Mouse (Mus musculus) forebrain, embryonic 15.5 days (tissue): Measurements from ENCODE around the gene Pipox. TPM values are rescaled to one million over a fixed set of nuclear protein-coding genes. Genes with fewer than 3 reads are reported as not detected.

Experiments used
- ATAC-seq: fragments of 200-750 bp; cut with Nextera tagmentation; replicated peaks from 2 replicates; pipeline ENCODE4 v1.8.0; 2017; ENCODE audit warnings: mild to moderate bottlenecking, moderate TSS enrichment, moderate library complexity
- H3K27ac ChIP-seq: fragments of 300-500 bp; sonication (generic); replicated peaks from 2 replicates; pipeline ENCODE4 v1.5.1; 2015; ENCODE audit warnings: mild to moderate bottlenecking, inconsistent platforms
- H3K27me3 ChIP-seq: fragments of 300-500 bp; sonication (generic); 2 replicates; pipeline ENCODE4 v1.6.1; 2015; ENCODE audit warnings: inconsistent platforms
- H3K36me3 ChIP-seq: fragments of 300-500 bp; sonication (generic); 2 replicates; pipeline ENCODE4 v1.6.1; 2015; ENCODE audit warnings: mild to moderate bottlenecking, inconsistent platforms
- H3K4me1 ChIP-seq: fragments of 300-500 bp; sonication (generic); 2 replicates; pipeline ENCODE4 v1.6.1; 2015; ENCODE audit warnings: inconsistent platforms
- H3K4me2 ChIP-seq: fragments of 300-500 bp; sonication (generic); replicated peaks from 2 replicates; pipeline ENCODE4 v1.6.1; 2015; ENCODE audit warnings: mild to moderate bottlenecking, inconsistent platforms
- H3K4me3 ChIP-seq: fragments of 300-500 bp; sonication (generic); 2 replicates; pipeline ENCODE4 v1.5.1; 2015; ENCODE audit warnings: mild to moderate bottlenecking, inconsistent platforms
- H3K9ac ChIP-seq: fragments of 300-500 bp; sonication (generic); replicated peaks from 2 replicates; pipeline ENCODE4 v1.6.1; 2015; ENCODE audit warnings: mild to moderate bottlenecking, inconsistent platforms
- H3K9me3 ChIP-seq: fragments of 300-500 bp; sonication (generic); 2 replicates; pipeline ENCODE4 v1.6.1; 2016; ENCODE audit warnings: inconsistent platforms
- WGBS: fragments of 180-500 bp; shearing (Covaris S2); methylation state at CpG from one replicate; pipeline ENCODE4 v1.1.7; 2015; ENCODE audit warnings: mixed read lengths; 5-methylcytosine and 5-hydroxymethylcytosine counted together
- polyA plus RNA-seq: library from polyadenylated mRNA; unstranded; fragments of >200 nt; fragmentation: Nextera tagmentation; extraction: Ambion mirVana; gene quantifications from 2 replicates; pipeline ENCODE4 v1.2.1, GENCODE M21; 2015

Pipox gene
- polyA plus RNA-seq, 1 experiment from 2014 or later: 10.2 TPM

DNA sequence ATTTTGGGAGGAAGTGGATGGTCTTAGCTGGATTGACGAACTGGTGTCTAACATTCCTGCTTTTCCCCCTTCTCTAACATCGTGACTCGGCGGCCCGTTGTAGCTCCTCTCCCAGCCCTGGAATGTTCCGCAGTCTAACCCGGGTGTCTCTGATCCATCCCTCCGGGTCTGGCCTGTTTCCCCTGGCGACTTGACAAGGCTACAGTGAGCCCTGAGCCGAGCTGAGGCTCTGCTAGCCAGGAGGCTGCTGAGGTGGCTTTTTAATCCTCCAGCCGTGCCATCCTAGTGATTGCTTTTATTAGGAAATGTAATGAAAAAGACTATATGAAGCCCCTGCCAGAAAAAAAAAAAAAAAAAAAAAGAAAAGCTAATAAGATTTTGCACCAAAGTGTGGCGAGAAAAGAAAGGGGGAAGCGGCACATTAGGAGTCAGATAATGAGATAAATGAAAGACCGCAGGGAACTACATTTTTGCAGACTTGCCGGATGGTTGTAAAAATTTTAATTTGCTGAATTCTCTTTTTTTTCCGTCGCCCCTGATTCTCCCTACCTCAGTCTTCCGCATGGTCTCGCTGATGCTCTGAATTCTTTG is 12.3 kb upstream of the Pipox start:
- peaks cover 61% of the 10 kb centered on the region for H3K4me1 ChIP-seq
- ATAC-seq: no peak
- WGBS: 16% methylated on average over 19 of the region's 19 CpGs
- H3K9ac ChIP-seq: peak overlapping the region; percentile 8; the same call in 1 of the 2 replicates
- H3K4me2 ChIP-seq: peak overlapping the region; percentile 24
- H3K4me3 ChIP-seq: 0 out of 2 replicates have a peak overlapping the region, but pooled peaks have one; percentile 0
- H3K27me3 ChIP-seq: no peaks in the 10 kb centered on the region
- H3K27ac ChIP-seq: peak overlapping the region; percentile 89
- H3K9me3 ChIP-seq: no peaks in the 10 kb centered on the region
- H3K36me3 ChIP-seq: no peaks in the 10 kb centered on the region

DNA sequence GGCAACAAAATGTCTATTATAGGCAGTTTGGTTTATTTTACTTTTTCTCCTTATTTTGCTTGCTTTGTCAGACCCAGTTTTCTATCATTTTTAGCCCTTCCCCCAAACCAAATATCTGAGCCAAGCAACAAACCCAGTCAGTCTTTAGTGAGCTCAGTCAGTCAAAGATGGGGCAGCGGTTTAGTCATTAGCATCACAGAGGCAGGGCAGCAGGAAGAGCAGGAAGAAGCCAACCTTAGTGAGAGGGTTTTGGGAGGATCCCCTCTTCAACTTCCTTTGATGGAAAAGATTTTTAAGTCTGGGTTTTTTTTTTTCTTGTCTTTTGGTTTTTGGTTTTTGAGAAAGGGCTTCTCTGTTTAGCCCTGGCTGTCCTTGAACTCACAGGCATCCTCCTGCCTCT is 10.8 kb upstream of the Pipox start:
- Histone ChIP-seq H3K4me2 (no peak overlapping the region), H3K27ac (0 out of 2 replicates have a peak overlapping the region, but pooled peaks have one; percentile 64), H3K9ac (no peak overlapping the region), H3K27me3 (no peaks in the 10 kb centered on the region), H3K4me3 (no peak overlapping the region), H3K9me3 (no peaks in the 10 kb centered on the region), H3K36me3 (no peaks in the 10 kb centered on the region), H3K4me1 (peaks cover 61% of the 10 kb centered on the region)
- WGBS: 32% methylated on average over 1 of the region's 1 CpGs
- ATAC-seq: no peak

DNA sequence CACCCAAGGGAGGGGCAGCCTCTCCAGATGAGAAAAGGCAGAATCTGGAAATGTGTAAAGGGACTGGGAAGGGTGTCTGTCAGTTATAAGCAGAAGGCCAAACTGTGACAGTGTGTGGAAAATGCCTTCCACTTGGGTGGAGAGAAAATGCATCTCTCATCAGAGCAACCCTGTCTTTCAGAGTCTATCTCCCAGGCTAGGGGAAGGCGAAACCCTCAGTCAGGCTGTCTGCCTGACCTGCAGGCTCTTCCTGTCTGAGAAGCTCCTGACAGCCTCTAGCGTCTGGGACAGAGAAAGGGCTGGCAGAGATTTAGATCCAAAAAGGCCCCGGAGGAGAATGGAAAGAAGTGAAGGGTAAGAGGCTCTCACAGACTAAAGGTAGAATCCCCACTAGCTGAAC is 9.9 kb upstream of the Pipox start:
- no peak overlapping the region for H3K4me2 ChIP-seq
- H3K27ac ChIP-seq: peak overlapping the region; percentile 64
- no peak for ATAC-seq
- H3K27me3 ChIP-seq: no peaks in the 10 kb centered on the region
- H3K9me3 ChIP-seq: no peaks in the 10 kb centered on the region
- WGBS: 31% methylated on average over 3 of the region's 3 CpGs
- peaks cover 56% of the 10 kb centered on the region for H3K4me1 ChIP-seq
- H3K4me3 ChIP-seq: no peak overlapping the region
- H3K36me3 ChIP-seq: no peaks in the 10 kb centered on the region
- H3K9ac ChIP-seq: no peak overlapping the region

DNA sequence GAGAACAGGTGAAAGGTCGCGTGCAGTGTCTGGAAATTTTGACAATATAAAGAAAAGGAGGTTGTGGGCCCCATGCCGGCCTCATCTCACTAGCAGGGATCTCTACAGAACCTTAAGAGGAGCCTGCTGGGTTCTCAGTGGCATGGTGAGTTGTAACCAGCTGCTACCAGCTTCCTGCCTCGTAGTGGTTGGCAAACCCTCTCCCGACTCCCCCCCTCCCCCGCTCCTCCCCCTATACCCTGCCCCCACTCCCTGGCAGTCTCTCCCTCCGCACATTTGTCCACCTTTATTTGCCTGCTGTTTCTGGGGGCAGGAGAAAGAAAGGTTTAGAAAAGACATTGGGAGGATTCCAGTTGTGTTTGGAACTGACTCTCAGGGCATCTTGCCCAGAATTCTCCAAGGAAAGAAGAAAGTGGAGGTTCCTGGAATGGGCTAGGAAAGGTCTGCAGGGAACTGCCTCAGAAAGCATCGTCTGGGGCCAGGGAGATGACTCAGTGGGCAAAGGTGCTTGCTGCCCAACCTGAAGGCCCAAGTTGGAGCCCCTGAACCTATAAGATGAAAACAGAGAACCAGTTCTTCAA is 8.0 kb upstream of the Pipox start:
- no peaks in the 10 kb centered on the region for H3K27me3 ChIP-seq
- 23% methylated on average over 8 of the region's 8 CpGs for WGBS
- H3K36me3 ChIP-seq: no peaks in the 10 kb centered on the region
- H3K9me3 ChIP-seq: no peaks in the 10 kb centered on the region
- H3K4me3 ChIP-seq: no peak overlapping the region
- peaks cover 66% of the 10 kb centered on the region for H3K4me1 ChIP-seq
- no peak overlapping the region for H3K9ac ChIP-seq
- H3K27ac ChIP-seq: peak overlapping the region; percentile 74
- no peak overlapping the region for H3K4me2 ChIP-seq
- 0 out of 2 replicates have a peak, but pooled peaks have one; percentile 23 for ATAC-seq

DNA sequence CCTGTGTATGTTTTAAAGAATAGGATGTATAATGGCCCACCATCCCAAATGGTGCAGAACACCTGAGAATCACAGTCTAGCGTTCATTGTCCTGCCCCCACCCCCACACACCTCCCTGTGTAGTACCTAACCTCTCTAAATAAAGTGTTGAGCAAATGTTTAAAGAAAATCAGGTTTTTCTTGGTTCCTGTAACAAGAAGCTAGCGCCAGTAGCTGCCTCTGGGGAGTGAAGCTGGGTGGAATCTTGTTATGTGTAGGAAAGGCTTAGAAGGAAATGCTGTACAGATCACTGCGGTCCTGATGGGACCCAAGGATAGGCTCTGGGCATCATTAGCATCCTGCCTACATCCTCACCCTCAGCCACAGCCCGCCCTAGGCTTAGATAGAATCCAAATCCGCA is 7.5 kb upstream of the Pipox start:
- Histone ChIP-seq H3K4me3 (no peak overlapping the region), H3K9ac (no peak overlapping the region), H3K27me3 (no peaks in the 10 kb centered on the region), H3K4me2 (no peak overlapping the region), H3K4me1 (peaks cover 66% of the 10 kb centered on the region), H3K36me3 (no peaks in the 10 kb centered on the region), H3K27ac (peak overlapping the region; percentile 74), H3K9me3 (no peaks in the 10 kb centered on the region)
- ATAC-seq: no peak
- 70% methylated on average over 5 of the region's 5 CpGs for WGBS

DNA sequence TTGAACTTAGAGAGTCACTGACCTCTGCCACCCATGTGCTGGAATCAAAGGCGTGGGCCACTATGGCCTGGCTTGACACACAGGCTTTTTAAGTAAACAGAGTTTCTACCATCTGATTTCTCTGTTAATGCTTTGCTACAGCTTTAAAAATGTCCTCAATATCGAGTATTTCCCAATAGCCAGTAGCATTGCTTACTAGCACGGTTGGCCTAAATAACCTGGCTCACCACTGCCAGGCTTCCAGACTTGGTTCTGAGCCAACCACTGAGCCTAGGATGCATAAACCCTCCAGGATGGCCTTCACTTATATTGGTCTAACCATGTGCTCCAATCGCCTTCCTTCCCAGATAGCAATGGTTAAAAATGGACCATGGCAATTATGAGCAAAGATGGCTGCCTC is 6.8 kb upstream of the Pipox start:
- Histone ChIP-seq H3K4me1 (peaks cover 67% of the 10 kb centered on the region), H3K9ac (no peak overlapping the region), H3K9me3 (no peaks in the 10 kb centered on the region), H3K36me3 (no peaks in the 10 kb centered on the region), H3K4me3 (no peak overlapping the region), H3K27me3 (no peaks in the 10 kb centered on the region), H3K27ac (peak overlapping the region; percentile 74), H3K4me2 (no peak overlapping the region)
- WGBS: 80% methylated on average over 4 of the region's 4 CpGs
- ATAC-seq: no peak

DNA sequence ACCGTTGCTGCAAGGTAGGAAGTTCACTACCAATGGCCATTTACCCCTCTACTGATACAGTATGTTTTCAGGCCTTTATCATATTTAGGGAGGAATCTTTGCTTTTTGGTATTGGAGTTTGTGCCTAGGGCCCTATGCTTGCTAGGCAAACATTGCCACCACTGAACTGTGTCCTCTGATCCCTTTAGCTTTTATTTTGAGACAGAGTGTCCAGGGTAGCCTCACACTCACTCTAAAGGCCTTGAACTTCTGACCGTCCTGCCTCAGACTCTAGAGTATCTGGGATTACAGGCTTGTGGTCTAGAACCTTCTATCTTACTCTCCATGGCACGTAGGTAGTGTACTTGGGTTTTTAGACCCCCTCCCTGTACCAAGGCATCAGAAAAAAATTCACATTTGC is 6.3 kb upstream of the Pipox start:
- H3K27ac ChIP-seq: no peak overlapping the region
- H3K9ac ChIP-seq: no peak overlapping the region
- H3K27me3 ChIP-seq: no peaks in the 10 kb centered on the region
- no peak overlapping the region for H3K4me2 ChIP-seq
- H3K4me1 ChIP-seq: peaks cover 72% of the 10 kb centered on the region
- no peaks in the 10 kb centered on the region for H3K9me3 ChIP-seq
- no peak overlapping the region for H3K4me3 ChIP-seq
- ATAC-seq: no peak
- H3K36me3 ChIP-seq: no peaks in the 10 kb centered on the region
- 90% methylated on average over 3 of the region's 3 CpGs for WGBS

DNA sequence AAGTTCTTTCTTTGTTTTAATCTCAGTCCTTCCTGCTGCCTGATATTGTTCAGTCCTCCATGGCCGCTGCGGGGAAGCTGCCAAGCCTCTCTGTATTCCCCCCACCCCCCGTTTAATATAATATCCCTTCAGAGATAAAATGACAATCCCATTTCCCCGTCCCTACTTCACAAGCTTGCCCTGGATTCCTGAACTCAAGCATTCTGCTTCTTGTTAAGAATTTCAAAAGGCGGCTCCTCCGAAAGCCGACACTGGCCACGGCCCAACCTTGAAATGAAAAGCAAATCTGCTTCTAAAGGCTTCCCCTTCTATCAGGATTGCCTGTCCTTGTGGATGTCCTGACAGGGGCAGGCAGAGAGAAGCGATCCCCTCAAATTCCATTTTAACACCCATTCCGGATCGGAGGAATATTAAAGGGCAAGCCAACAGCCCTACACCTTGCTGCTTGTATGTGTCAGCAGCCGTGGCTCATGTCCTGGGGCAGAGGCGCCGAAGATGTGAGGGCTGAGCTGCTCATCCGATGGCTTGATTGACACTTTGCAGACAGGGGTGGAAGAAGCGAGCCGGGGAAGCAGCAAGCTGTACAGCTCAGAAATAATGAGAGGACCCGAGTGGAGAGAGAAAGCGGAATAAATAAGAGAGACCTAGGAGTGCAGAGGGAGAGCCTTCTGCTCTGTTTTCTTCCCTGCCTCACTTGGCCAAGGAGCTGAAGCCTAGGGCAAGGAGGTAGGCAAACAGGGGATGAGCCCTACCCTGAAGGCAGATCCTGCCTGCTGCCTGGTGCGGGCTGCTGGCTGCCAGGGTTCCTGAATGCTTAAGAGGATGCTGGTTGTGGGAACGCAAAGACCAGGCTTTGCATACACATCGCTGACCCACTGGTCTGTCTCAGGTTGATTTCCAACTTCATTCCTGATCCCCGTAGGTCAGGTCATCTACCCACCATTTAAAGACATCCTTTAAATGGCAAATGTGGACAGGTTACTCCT is 3.2 kb upstream of the Pipox start:
- no peak for ATAC-seq
- Histone ChIP-seq H3K36me3 (no peaks in the 10 kb centered on the region), H3K9me3 (no peaks in the 10 kb centered on the region), H3K9ac (peak overlapping the region; percentile 43), H3K4me1 (peaks cover 80% of the 10 kb centered on the region), H3K4me3 (peak overlapping the region; percentile 19), H3K4me2 (peak overlapping the region; percentile 42), H3K27ac (peak overlapping the region; percentile 96), H3K27me3 (no peaks in the 10 kb centered on the region)
- 4% methylated on average over 23 of the region's 23 CpGs for WGBS

DNA sequence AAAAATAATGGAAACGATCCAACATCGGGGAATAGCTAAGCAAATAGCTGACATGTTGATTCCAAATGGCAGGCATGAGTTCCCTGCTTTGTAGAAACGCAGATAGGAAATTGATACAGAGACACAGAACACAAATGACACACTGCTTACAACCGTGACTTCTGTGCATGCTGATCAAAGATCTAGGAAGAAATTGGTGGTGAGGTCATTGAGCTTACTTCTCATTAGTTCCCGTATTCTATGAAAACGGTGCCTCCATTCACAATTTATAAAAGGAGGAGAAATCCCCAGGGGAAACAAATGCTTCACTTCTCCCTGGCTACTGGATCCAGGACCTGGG is 2.6 kb upstream of the Pipox start:
- no peaks in the 10 kb centered on the region for H3K27me3 ChIP-seq
- peak overlapping the region; percentile 19 for H3K4me3 ChIP-seq
- no peaks in the 10 kb centered on the region for H3K9me3 ChIP-seq
- no peaks in the 10 kb centered on the region for H3K36me3 ChIP-seq
- ATAC-seq: no peak
- peak overlapping the region; percentile 96 for H3K27ac ChIP-seq
- peak overlapping the region; percentile 42 for H3K4me2 ChIP-seq
- peak overlapping the region; percentile 43; the same call in 1 of the 2 replicates for H3K9ac ChIP-seq
- peaks cover 79% of the 10 kb centered on the region for H3K4me1 ChIP-seq
- 6% methylated on average over 6 of the region's 6 CpGs for WGBS

DNA sequence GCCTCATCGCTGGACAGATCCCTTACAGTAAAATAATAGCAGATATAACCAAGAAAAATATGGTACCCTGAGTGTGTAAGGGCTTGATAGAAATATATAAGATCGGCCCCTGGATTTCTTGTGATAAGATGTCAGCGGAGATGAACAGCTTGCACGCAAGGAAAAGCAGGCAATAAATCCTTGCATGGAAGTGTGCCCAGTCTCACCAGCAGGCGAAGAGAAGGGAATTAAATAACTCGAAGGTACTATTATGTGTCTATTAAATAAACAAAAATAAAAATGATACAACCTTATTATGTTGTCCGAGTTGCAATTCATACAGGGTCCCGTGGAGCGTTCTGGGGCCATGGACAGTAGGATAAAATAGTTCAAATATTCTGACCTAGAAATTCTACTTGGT is 2.1 kb upstream of the Pipox start:
- Histone ChIP-seq H3K27me3 (no peaks in the 10 kb centered on the region), H3K9me3 (no peaks in the 10 kb centered on the region), H3K4me1 (peaks cover 78% of the 10 kb centered on the region), H3K9ac (0 out of 2 replicates have a peak overlapping the region, but pooled peaks have one; percentile 43), H3K36me3 (no peaks in the 10 kb centered on the region), H3K4me3 (no peak overlapping the region), H3K4me2 (peak overlapping the region; percentile 42), H3K27ac (peak overlapping the region; percentile 96)
- ATAC-seq: no peak
- WGBS: 38% methylated on average over 9 of the region's 9 CpGs

DNA sequence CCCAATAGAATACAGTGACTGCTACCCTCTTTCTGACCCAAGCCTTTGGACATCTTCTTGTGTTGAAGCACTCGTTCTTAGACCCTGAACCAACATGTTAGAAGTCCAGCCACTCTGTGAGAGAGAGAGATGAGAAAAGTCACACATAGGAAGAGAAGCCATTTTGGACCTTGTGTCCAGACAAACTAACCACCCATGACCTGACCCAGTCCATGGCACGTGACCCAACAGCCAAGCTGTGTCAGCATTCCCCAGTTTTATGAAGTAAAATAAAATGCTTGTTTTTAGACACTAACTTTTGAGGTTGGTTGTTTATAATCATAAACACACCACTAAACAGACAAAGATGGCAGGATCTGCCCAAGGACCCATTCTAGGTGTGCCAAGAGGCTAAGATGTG is 1.1 kb upstream of the Pipox start:
- ATAC-seq: no peak
- WGBS: 43% methylated on average over 2 of the region's 2 CpGs
- Histone ChIP-seq H3K4me3 (no peak overlapping the region), H3K36me3 (no peaks in the 10 kb centered on the region), H3K9ac (no peak overlapping the region), H3K9me3 (no peaks in the 10 kb centered on the region), H3K27me3 (no peaks in the 10 kb centered on the region), H3K4me2 (no peak overlapping the region), H3K4me1 (peaks cover 87% of the 10 kb centered on the region), H3K27ac (peak overlapping the region; percentile 96)

DNA sequence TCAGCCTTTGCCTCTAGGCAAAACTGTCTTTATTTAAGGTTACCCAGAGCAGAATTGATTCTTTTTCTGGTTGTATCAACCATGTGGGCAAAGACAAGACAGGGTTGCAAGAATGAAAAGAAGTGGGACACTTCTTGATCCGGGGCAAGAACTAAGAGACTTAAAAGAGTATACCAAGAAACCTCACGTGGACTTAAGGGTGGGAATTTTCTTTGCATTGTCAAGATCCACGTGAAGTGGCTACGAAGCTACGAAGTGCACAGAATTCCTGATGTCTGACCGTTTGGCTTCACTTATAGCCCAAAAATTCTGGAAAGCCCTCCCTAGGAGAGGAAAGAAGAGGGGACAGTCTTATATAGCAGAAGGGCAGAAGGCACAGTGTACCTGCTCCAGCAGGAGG is 613 bp downstream of the Pipox start:
- Histone ChIP-seq H3K4me3 (peak overlapping the region; percentile 13; the same call in 1 of the 2 replicates), H3K4me1 (peaks cover 94% of the 10 kb centered on the region), H3K4me2 (peak overlapping the region; percentile 22), H3K9me3 (no peaks in the 10 kb centered on the region), H3K9ac (peak overlapping the region; percentile 7; the same call in 1 of the 2 replicates), H3K27me3 (no peaks in the 10 kb centered on the region), H3K36me3 (no peaks in the 10 kb centered on the region), H3K27ac (peak overlapping the region; percentile 96)
- ATAC-seq: no peak
- WGBS: 9% methylated on average over 6 of the region's 6 CpGs
